Mouse (Mus musculus) heart, adult 2 months (tissue): Measurements from ENCODE around the gene Foxp4.

Source experiments
- CTCF ChIP-seq: fragments of 200-600 bp; IDR thresholded peaks from 2 replicates; pipeline ENCODE4 v1.8.1; 2022; ENCODE audit warnings: antibody characterized with exemption, mild to moderate bottlenecking, moderate library complexity
- EP300 ChIP-seq: fragments of 200-500 bp; IDR thresholded peaks from 2 replicates; pipeline ENCODE4 v1.6.1; 2011; ENCODE audit warnings: low read depth, low read length, control low read depth; ENCODE audit not compliant: insufficient read depth
- POLR2A ChIP-seq: fragments of 200-500 bp; IDR thresholded peaks from 2 replicates; pipeline ENCODE4 v1.6.1; 2011; ENCODE audit warnings: mild to moderate bottlenecking, low read depth, low read length, control low read depth; ENCODE audit not compliant: insufficient read depth

DNA sequence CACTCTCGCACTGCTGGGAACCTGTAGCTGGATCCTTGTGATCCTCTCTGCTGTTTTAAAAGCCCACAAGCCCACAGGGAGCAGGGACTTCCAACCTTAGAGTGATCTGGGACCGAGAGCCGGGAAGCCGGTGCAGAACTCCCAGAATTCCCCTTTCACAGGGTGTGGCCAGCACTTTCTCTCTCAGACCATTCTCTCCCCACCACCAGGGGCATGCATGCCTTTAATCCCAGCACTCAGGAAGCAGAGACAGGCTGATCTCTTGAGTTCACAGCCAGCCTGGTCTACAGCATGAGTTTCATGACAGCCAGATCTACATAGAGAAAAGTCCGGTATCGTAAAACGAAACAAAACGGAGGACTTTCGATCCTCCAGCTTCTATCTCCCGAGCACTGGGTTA, 54.6 kb downstream of the Foxp4 start:
- TF ChIP-seq CTCF: no peak
- no peak for TF ChIP-seq EP300
- TF ChIP-seq POLR2A: no peak
